Mouse (Mus musculus) layer of hippocampus, postnatal 25 days (tissue): ENCODE measurements around the gene Gpr87. TPM values are rescaled to one million over a fixed set of nuclear protein-coding genes. Genes with fewer than 3 reads are reported as not detected.
"Not testable (repeated sequence)": the region's sequence is repeated elsewhere in the genome, so short reads cannot be mapped to it uniquely, and the experiment has no call there.

Experiments
- DNase-seq, 2 experiments: peaks; one replicate each; pipeline ENCODE4 v3.0.0; 2022; ENCODE audit warnings: mixed read lengths in 2 of 2, low spot score in 1 of 2; ENCODE audit errors: extremely low spot score in 1 of 2
- total RNA-seq, 2 experiments: library from RNA; stranded (reverse); gene quantifications; 2 replicates each; pipeline ENCODE4 v1.2.3; 2021

Gene Gpr87
- total RNA-seq, 2 experiments from 2014 or later = not detected

DNA sequence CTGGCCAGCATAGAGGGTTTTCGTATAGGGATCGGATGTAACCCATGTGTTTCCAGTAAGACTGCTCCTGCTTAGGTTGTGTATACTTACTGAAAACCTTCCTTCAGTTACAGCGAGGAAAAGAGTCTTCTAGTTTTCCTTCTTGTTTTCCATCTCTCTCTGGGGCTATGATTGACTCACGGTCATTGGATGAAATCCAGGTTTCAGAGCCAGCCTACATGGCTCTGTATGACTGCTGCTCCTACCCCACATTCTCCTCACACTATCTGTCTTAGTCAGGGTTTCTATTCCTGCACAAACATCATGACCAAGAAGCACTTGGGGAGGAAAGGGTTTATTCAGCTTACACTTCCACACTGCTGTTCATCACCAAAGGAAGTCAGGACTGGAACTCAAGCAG, 54.0 kb downstream of the Gpr87 start:
- not testable (repeated sequence) for DNase-seq

DNA sequence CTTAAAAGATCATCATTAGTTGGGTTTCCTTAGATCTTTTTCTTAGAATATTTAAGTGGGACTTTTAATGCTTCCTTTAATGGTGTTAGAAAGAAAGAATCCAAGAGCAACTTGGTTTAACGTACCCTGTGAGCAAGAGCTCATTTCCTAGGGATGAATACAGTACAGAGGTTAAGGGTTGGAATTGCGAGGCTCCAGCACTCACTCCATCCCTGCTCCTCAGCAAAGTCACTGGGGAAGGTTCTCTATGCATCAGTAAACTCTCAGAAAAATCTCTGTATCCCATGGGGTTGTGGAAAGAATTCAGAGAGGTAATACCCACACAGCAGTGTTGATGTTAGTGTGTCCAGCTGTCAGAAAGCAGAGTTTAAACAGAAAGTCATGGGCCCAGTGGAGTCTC, 54.8 kb downstream of the Gpr87 start:
- DNase-seq = no peak

DNA sequence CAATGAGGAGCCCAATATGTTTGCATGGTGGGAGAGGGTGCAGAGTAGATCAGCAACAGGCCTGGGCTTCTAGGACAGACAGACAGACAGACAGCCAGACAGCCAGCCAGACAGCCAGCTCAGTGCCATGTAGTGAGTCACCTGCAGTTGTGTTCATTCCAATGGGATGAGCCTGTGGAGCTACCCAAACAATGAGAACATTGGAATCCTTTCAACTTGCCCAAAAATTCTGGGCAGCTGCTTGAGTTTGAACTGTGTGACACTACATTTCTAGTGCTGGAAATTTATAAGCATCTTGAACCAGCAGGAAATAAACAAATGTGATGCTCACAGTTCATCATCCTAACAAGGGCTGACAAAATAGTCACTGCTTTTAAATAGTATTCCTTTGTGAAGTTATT, 55.3 kb downstream of the Gpr87 start:
- DNase-seq = no peak

DNA sequence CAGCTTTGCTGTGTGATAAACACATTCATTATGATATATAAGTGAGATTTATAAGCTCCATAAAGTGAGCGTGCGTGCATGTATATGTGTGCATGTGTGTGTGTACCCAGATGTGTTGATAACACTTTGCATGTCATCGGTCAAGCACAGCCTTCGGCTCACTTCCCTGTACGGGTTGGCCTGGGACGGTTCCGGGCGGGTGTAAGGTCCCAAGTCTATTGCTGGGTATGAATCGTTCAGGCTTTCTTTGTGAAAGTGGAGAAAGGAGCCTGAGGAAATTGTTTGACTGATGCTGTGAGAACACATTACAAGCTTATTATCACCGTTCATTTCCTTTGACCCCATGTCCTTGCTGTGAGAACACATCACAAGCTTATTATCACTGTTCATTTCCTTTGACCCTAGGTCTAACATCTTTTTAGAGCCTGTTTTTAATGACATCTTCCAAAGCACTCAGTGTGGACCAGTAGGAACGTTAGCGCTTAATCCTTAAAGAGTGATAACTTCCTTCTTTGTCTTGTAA, 55.9 kb downstream of the Gpr87 start:
- DNase-seq = no peak

DNA sequence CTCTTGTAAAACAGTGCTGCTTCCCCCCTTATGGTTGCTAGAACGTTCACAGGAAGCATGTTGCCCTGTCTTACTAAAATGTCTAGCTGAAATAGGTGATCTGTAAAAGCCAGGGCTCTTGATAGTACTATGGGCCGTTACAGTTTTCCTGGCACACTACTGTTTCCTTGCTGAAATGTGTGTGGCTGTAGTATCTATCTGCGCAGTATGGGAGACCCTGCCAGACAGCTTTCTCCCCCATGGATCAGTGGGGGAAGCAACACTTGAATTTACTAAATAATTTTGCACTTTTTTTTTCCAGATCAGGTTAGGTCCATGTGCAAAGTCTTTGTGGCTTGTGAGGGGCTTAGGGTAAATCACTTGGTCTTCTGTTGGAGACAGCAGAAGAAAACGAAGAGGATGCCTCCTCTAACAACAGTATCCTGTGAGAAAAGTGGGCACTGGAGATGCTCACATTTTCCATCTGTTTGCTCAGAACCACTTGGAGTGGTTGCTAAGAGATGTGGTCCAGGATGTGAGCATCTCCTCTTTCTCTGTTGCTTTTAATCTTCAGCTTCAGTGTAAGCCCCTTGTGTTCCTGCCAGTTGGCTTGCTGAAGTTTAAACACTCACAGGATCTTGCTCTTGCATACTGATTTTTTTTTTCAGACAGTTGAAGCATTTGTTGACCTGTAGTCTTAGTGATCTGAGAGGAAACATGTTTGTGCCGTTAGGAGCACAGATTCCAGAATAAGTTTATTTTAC, 58.8 kb downstream of the Gpr87 start:
- no peak for DNase-seq

DNA sequence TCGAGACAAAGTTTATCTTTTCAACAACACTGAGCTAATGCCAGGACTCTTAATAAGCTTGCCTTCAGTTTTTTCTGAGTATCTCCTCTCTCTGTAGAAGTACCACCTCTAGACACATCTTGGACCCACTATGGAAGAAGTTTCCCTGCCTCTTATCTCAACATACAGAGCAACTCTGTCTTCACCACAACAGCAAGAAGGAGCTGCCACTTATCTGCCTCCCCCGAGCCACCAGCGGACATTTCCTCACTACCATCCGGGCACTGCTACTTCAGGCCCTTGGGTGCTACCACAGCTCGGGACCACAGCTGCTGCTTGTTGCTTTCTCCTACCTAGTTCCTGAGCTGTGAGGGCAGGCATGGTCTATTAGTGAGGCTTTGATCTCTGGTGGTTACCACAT, 61.7 kb downstream of the Gpr87 start:
- DNase-seq = no peak

DNA sequence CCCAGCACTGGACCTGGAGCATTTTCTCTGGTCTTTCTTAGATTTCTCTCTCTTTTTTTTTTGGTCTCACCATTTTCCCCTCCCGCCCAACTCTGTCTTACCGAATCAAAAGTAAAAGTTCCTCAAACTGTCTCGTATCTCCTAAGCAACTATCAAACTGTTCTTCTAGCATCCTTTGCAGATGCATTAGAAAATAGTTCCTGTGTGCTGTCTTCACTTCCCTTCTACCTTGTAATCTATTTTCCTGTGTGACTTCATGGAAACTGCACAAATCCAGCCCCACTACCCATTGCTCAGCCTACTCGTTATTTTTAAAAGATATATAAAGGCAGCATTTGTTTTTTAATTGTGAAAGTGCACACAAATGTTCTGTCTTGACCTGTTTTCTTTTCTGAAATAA, 62.9 kb downstream of the Gpr87 start:
- no peak for DNase-seq

DNA sequence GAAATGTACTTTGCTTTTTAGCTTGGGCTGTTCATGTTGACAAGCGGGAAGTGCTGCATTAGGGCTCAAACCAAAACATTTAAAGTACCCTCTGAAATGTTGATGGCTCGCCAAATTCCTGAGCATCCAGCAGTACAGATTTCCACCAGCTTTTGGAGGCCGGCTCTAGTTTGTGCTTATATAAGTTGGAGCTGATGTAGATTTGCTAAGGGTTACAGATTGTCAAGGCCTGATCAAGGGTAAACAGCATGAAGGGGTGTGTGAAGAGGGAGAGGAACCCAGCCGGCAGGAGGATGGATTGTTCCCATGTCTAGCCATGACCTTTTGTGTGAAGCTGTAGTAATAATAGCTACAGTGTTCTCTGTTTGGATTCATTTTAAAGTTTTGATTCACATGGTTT, 63.8 kb downstream of the Gpr87 start:
- no peak for DNase-seq

DNA sequence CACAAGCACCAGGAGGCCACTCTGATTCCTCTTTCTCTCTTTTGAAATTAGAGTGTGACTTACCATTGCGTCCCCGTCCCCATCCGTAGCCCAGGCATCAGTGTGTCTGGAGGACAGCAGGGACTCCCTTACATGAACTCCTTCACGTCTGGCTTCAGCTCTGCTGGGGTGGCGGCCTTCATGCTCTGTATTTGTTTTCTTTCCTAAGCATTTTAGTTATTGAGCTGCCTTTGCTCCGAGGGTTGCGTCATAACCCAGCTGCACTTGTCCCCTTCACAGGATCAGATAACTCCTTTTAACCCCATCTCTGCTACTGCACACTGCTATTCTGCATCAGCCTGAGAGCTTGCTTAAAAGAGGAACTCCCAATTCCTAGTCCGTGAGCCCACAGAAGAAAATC, 64.5 kb downstream of the Gpr87 start:
- DNase-seq = no peak

DNA sequence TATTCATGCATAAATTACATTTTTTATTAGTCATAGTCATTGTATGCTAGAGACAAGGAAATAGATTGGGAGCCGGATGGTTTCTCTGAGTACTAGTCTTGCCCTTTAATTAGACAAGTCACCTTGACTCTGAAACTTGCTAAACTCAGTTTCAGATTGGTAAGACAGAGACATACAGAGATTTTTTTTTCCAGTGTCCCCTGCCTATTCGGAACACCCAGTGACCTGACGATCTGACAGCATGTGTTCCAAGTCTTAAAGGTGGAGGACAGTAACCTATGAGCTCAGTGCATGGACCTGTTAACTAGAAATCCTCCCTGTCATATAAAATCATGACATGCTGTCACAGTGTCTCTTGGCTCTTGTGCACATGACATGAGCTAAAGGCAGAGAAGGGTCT, 65.4 kb downstream of the Gpr87 start:
- no peak for DNase-seq

Other genes starting within 250 kb of the Gpr87 start
- 10 to 100 TPM; 42.5 to 50.1 TPM for gene Med12l, start 189.3 kb downstream of the Gpr87 start, total RNA-seq
- gene Gpr171, start 93.3 kb downstream of the Gpr87 start, total RNA-seq = not detected
- gene P2ry14, start 41.5 kb downstream of the Gpr87 start, total RNA-seq = 1 to 10 TPM; 1.4 to 2.8 TPM
- gene P2ry13, start 15.8 kb upstream of the Gpr87 start, total RNA-seq = 10 to 100 TPM in 1 of 2 experiments, 1 to 10 TPM in 1; 9.3 to 10.4 TPM
- gene P2ry12, start 67.8 kb upstream of the Gpr87 start, total RNA-seq = 10 to 100 TPM; 45.8 to 52.1 TPM
- 1 to 10 TPM; 2.5 to 2.6 TPM for gene Igsf10, start 149.3 kb upstream of the Gpr87 start, total RNA-seq